Mouse (Mus musculus) lung, embryonic 14.5 days (tissue): Measurements from ENCODE around the gene Msh5. TPM values are rescaled to one million over a fixed set of nuclear protein-coding genes. Genes with fewer than 3 reads are reported as not detected.

Experiments used
- ATAC-seq: fragments of 200-750 bp; cut with Nextera tagmentation; 2 replicates; pipeline ENCODE4 v1.8.0; 2017; ENCODE audit warnings: mild to moderate bottlenecking, moderate TSS enrichment, moderate library complexity; ENCODE audit not compliant: insufficient read depth
- DNase-seq: peaks from one replicate; pipeline ENCODE4 v3.0.0-alpha.2; 2015
- H3K27ac ChIP-seq: fragments of 300-500 bp; sonication (generic); 2 replicates; pipeline ENCODE4 v1.5.1; 2014; ENCODE audit warnings: low read depth, mild to moderate bottlenecking, moderate library complexity
- H3K27me3 ChIP-seq: fragments of 300-500 bp; sonication (generic); 2 replicates; pipeline ENCODE4 v1.6.1; 2014; ENCODE audit warnings: low read length, control low read depth; ENCODE audit not compliant: insufficient read depth
- H3K36me3 ChIP-seq: fragments of 300-500 bp; sonication (generic); 2 replicates; pipeline ENCODE4 v1.6.1; 2014; ENCODE audit warnings: control low read depth; ENCODE audit not compliant: insufficient read depth
- H3K4me1 ChIP-seq: fragments of 300-500 bp; sonication (generic); 2 replicates; pipeline ENCODE4 v1.6.1; 2014; ENCODE audit warnings: antibody characterized with exemption, control low read depth; ENCODE audit not compliant: insufficient read depth
- H3K4me2 ChIP-seq: fragments of 300-500 bp; sonication (generic); 2 replicates; pipeline ENCODE4 v1.6.1; 2014; ENCODE audit warnings: mild to moderate bottlenecking
- H3K4me3 ChIP-seq: fragments of 300-500 bp; sonication (generic); 2 replicates; pipeline ENCODE4 v1.5.1; 2014; ENCODE audit warnings: low read depth, low read length
- H3K9ac ChIP-seq: fragments of 300-500 bp; sonication (generic); 2 replicates; pipeline ENCODE4 v1.6.1; 2014
- H3K9me3 ChIP-seq: fragments of 300-500 bp; sonication (generic); 2 replicates; pipeline ENCODE4 v1.6.1; 2016; ENCODE audit warnings: low read depth, low read length, control low read depth
- CTCF ChIP-seq: IDR thresholded peaks from 2 replicates; pipeline ENCODE4 v1.5.1; 2016; ENCODE audit warnings: antibody characterized with exemption, low read depth
- WGBS: fragments of 180-500 bp; shearing (Covaris S2); extraction: QIAGEN DNeasy Blood & Tissue Kit; methylation state at CpG from one replicate; pipeline ENCODE4 v1.1.7; 2014; 5-methylcytosine and 5-hydroxymethylcytosine counted together
- polyA plus RNA-seq: library from polyadenylated mRNA; unstranded; fragments of >200 nt; fragmentation: Nextera tagmentation; extraction: Ambion mirVana; gene quantifications from 2 replicates; pipeline ENCODE4 v1.2.1, GENCODE M21; 2014

Msh5 gene
- polyA plus RNA-seq, 1 experiment from 2014 or later: 4.6 TPM

- H3K27ac ChIP-seq: peak overlapping the region; percentile 99
- no peaks in the 10 kb centered on the region for H3K9me3 ChIP-seq
- DNase-seq (peak; percentile 36), ATAC-seq (no peak; the same call in 1 of the 2 replicates)
- H3K4me3 ChIP-seq: peak overlapping the region; percentile 96
- H3K4me1 ChIP-seq: no peaks in the 10 kb centered on the region
- H3K4me2 ChIP-seq: peak overlapping the region; percentile 91
- TF ChIP-seq CTCF: no peak
- WGBS: under 1% methylated on average over 15 of the region's 15 CpGs
- peaks cover 25% of the 10 kb centered on the region for H3K36me3 ChIP-seq
- peak overlapping the region; percentile 94 for H3K9ac ChIP-seq
- no peaks in the 10 kb centered on the region for H3K27me3 ChIP-seq
Measured at GRCm38 (mm10) chr17:34982328-34982727, 64.2 kb downstream of the Msh5 start.

GRCm38 (mm10) chr17:34981690-34982180 is 64.8 kb downstream of the Msh5 start, which contains the start of gene Lsm2:
Lsm2 (plus strand) TSS chr17:34981862.
- ATAC-seq (peak; percentile 94), DNase-seq (peak; percentile 96)
- Histone ChIP-seq H3K27ac (peak within 1 kb of the TSS; percentile 99), H3K9me3 (no peaks in the 10 kb centered on the region), H3K4me3 (peak within 1 kb of the TSS; percentile 96), H3K9ac (peak within 1 kb of the TSS; percentile 94), H3K4me2 (peak within 1 kb of the TSS; percentile 91), H3K27me3 (no peaks in the 10 kb centered on the region), H3K36me3 (peaks cover 23% of the 10 kb centered on the region), H3K4me1 (no peaks in the 10 kb centered on the region)
- TF ChIP-seq CTCF: no peak
- 1% methylated on average over 58 of the region's 58 CpGs for WGBS

- Histone ChIP-seq H3K27ac (no peak overlapping the region; the same call in 1 of the 2 replicates), H3K9me3 (no peaks in the 10 kb centered on the region), H3K36me3 (peaks cover 12% of the 10 kb centered on the region), H3K9ac (peak overlapping the region; percentile 94), H3K4me1 (no peaks in the 10 kb centered on the region), H3K4me3 (peak overlapping the region; percentile 96), H3K27me3 (no peaks in the 10 kb centered on the region), H3K4me2 (peak overlapping the region; percentile 91)
- TF ChIP-seq CTCF: peak; percentile 60
- ATAC-seq: no peak
- peak; percentile 85 for DNase-seq
- 5% methylated on average over 2 of the region's 2 CpGs for WGBS
Measured at GRCm38 (mm10) chr17:34980655-34981054, 65.9 kb downstream of the Msh5 start.

GRCm38 (mm10) chr17:34979631-34980030 is 66.9 kb downstream of the Msh5 start:
- 84% methylated on average over 4 of the region's 4 CpGs for WGBS
- no peak overlapping the region for H3K4me2 ChIP-seq
- H3K27ac ChIP-seq: no peak overlapping the region
- H3K36me3 ChIP-seq: peaks cover 2% of the 10 kb centered on the region
- no peaks in the 10 kb centered on the region for H3K27me3 ChIP-seq
- H3K9me3 ChIP-seq: no peaks in the 10 kb centered on the region
- no peak for DNase-seq
- H3K4me1 ChIP-seq: no peaks in the 10 kb centered on the region
- TF ChIP-seq CTCF: no peak
- no peak overlapping the region for H3K4me3 ChIP-seq
- no peak for ATAC-seq
- no peak overlapping the region for H3K9ac ChIP-seq

Other genes starting within 250 kb of the Msh5 start
- gene Cyp21a1, start 242.2 kb downstream of the Msh5 start, polyA plus RNA-seq: not detected in 2 replicates
- 22.2 and 25.0 TPM in 2 replicates for gene Stk19, start 209.8 kb downstream of the Msh5 start, polyA plus RNA-seq
- gene Dxo, start 209.7 kb downstream of the Msh5 start, polyA plus RNA-seq: 56.0 and 71.5 TPM in 2 replicates
- 44.6 and 50.3 TPM in 2 replicates for gene Skiv2l, start 196.5 kb downstream of the Msh5 start, polyA plus RNA-seq
- 110 and 115 TPM in 2 replicates for gene Nelfe, start 196.4 kb downstream of the Msh5 start, polyA plus RNA-seq
- gene Cfb, start 184.2 kb downstream of the Msh5 start, polyA plus RNA-seq: 1.8 and 2.5 TPM in 2 replicates
- gene Zbtb12, start 167.3 kb downstream of the Msh5 start, polyA plus RNA-seq: 0.81 and 1.2 TPM in 2 replicates
- not detected in 2 replicates for gene Gm20547, start 164.7 kb downstream of the Msh5 start, polyA plus RNA-seq
- 1.3 and 1.4 TPM in 2 replicates for gene C2, start 148.5 kb downstream of the Msh5 start, polyA plus RNA-seq
- 64.1 and 71.0 TPM in 2 replicates for gene Ehmt2, start 148.3 kb downstream of the Msh5 start, polyA plus RNA-seq
- gene Slc44a4, start 132.3 kb downstream of the Msh5 start, polyA plus RNA-seq: 0.42 and 0.55 TPM in 2 replicates
- gene Neu1, start 115.5 kb downstream of the Msh5 start, polyA plus RNA-seq: 10.6 and 11.6 TPM in 2 replicates
- 0.16 and 0.35 TPM in 2 replicates for gene Hspa1b, start 87.5 kb downstream of the Msh5 start, polyA plus RNA-seq
- gene Gm20481, start 76.8 kb downstream of the Msh5 start, polyA plus RNA-seq: 1.3 TPM in 1 of 2 replicates, not detected in the other
- gene Hspa1a, start 74.6 kb downstream of the Msh5 start, polyA plus RNA-seq: 2.0 and 2.1 TPM in 2 replicates
- 0.83 and 1.1 TPM in 2 replicates for gene Hspa1l, start 74.0 kb downstream of the Msh5 start, polyA plus RNA-seq
- 241 and 265 TPM in 2 replicates for gene Lsm2, start 64.9 kb downstream of the Msh5 start, polyA plus RNA-seq
- 135 and 161 TPM in 2 replicates for gene Vars, start 45.8 kb downstream of the Msh5 start, polyA plus RNA-seq
- gene Vwa7, start 30.2 kb downstream of the Msh5 start, polyA plus RNA-seq: 0.11 and 0.47 TPM in 2 replicates
- 16.1 and 17.2 TPM in 2 replicates for gene Sapcd1, start 18.7 kb downstream of the Msh5 start, polyA plus RNA-seq
- gene Clic1, start 3.2 kb upstream of the Msh5 start, polyA plus RNA-seq: 67.1 and 73.6 TPM in 2 replicates
- 319 and 338 TPM in 2 replicates for gene Ddah2, start 12.3 kb upstream of the Msh5 start, polyA plus RNA-seq
- gene Ly6g6c, start 18.6 kb upstream of the Msh5 start, polyA plus RNA-seq: 0.38 TPM in 1 of 2 replicates, not detected in the other
- 0.95 and 1.4 TPM in 2 replicates for gene Mpig6b, start 19.4 kb upstream of the Msh5 start, polyA plus RNA-seq
- gene Ly6g6e, start 30.2 kb upstream of the Msh5 start, polyA plus RNA-seq: 0.39 and 0.43 TPM in 2 replicates
- gene Ly6g6d, start 31.3 kb upstream of the Msh5 start, polyA plus RNA-seq: 2.7 and 4.0 TPM in 2 replicates
- gene Ly6g6f, start 38.9 kb upstream of the Msh5 start, polyA plus RNA-seq: 0.49 and 0.96 TPM in 2 replicates
- gene Abhd16a, start 42.5 kb upstream of the Msh5 start, polyA plus RNA-seq: 79.7 and 80.9 TPM in 2 replicates
- not detected in 2 replicates for gene Ly6g5c, start 61.5 kb upstream of the Msh5 start, polyA plus RNA-seq
- gene Ly6g5b, start 68.7 kb upstream of the Msh5 start, polyA plus RNA-seq: 1.1 TPM in 2 replicates
- 18.3 and 19.0 TPM in 2 replicates for gene Gpank1, start 74.7 kb upstream of the Msh5 start, polyA plus RNA-seq
- 288 and 291 TPM in 2 replicates for gene Csnk2b, start 75.3 kb upstream of the Msh5 start, polyA plus RNA-seq
- gene D17H6S53E, start 79.6 kb upstream of the Msh5 start, polyA plus RNA-seq: 6.8 and 7.6 TPM in 2 replicates
- gene Apom, start 85.3 kb upstream of the Msh5 start, polyA plus RNA-seq: 0.31 and 0.67 TPM in 2 replicates
- gene Bag6, start 88.4 kb upstream of the Msh5 start, polyA plus RNA-seq: 65.9 and 69.1 TPM in 2 replicates
- 210 and 238 TPM in 2 replicates for gene Prrc2a, start 118.2 kb upstream of the Msh5 start, polyA plus RNA-seq
- gene Aif1, start 129.3 kb upstream of the Msh5 start, polyA plus RNA-seq: 6.0 and 11.9 TPM in 2 replicates
- gene Lst1, start 141.7 kb upstream of the Msh5 start, polyA plus RNA-seq: 11.6 and 14.1 TPM in 2 replicates
- gene Ltb, start 147.7 kb upstream of the Msh5 start, polyA plus RNA-seq: 0.43 TPM in 1 of 2 replicates, not detected in the other
- 0.12 and 0.21 TPM in 2 replicates for gene Tnf, start 155.3 kb upstream of the Msh5 start, polyA plus RNA-seq
- gene Lta, start 158.6 kb upstream of the Msh5 start, polyA plus RNA-seq: 0.26 TPM in 1 of 2 replicates, not detected in the other
- gene Gm16181, start 174.1 kb upstream of the Msh5 start, polyA plus RNA-seq: 0.37 and 0.70 TPM in 2 replicates
- 3.7 and 5.9 TPM in 2 replicates for gene Atp6v1g2, start 186.9 kb upstream of the Msh5 start, polyA plus RNA-seq
- gene Nfkbil1, start 189.0 kb upstream of the Msh5 start, polyA plus RNA-seq: 3.0 and 4.5 TPM in 2 replicates
- gene Ddx39b, start 195.0 kb upstream of the Msh5 start, polyA plus RNA-seq: 529 and 569 TPM in 2 replicates
- gene H2-D1, start 216.0 kb upstream of the Msh5 start, polyA plus RNA-seq: 69.7 and 73.2 TPM in 2 replicates